Mouse (Mus musculus): Measurements from ENCODE around the gene Susd1. TPM values are rescaled to one million over a fixed set of nuclear protein-coding genes. Genes with fewer than 3 reads are reported as not detected.

Gene Susd1
- polyA plus RNA-seq, 1 experiment from 2014 or later = 2.1 TPM

- Histone ChIP-seq H3K27me3 (replicated peaks; ENCODE audit: control insufficient read depth, insufficient read depth, low read length) (no peaks in the 10 kb centered on the region), H3K4me1 (ENCODE audit: control insufficient read depth, insufficient read depth, low read length) (peaks cover 5% of the 10 kb centered on the region; the same call in 1 of the 2 replicates), H3K4me2 (ENCODE audit: low read depth, low read length) (peak overlapping the region; percentile 36), H3K9ac (ENCODE audit: low read depth, low read length) (no peak overlapping the region), H3K27ac (replicated peaks; ENCODE audit: low read depth, low read length) (no peak overlapping the region), H3K36me3 (ENCODE audit: control insufficient read depth, insufficient read depth, low read length) (no peaks in the 10 kb centered on the region), H3K4me3 (ENCODE audit: low read depth, low read length) (no peak overlapping the region), H3K9me3 (ENCODE audit: control insufficient read depth, low read length) (no peaks in the 10 kb centered on the region)
- ATAC-seq (ENCODE audit: low read depth) (peak; percentile 63; the same call in 1 of the 2 replicates), DNase-seq (ENCODE audit: low spot score) (no peak)
- WGBS = 20% methylated on average over 12 of the region's 12 CpGs
Observed at GRCm38 (mm10) chr4:59382131-59382530, 56.3 kb downstream of the Susd1 start.

GRCm38 (mm10) chr4:59381007-59381743 is 57.3 kb downstream of the Susd1 start:
- no peaks in the 10 kb centered on the region for H3K36me3 ChIP-seq (ENCODE audit: control insufficient read depth, insufficient read depth, low read length)
- no peak overlapping the region for H3K27ac ChIP-seq (replicated peaks; ENCODE audit: low read depth, low read length)
- no peak overlapping the region for H3K4me3 ChIP-seq (ENCODE audit: low read depth, low read length)
- H3K9me3 ChIP-seq (ENCODE audit: control insufficient read depth, low read length) = no peaks in the 10 kb centered on the region
- H3K9ac ChIP-seq (ENCODE audit: low read depth, low read length) = no peak overlapping the region
- H3K4me1 ChIP-seq (ENCODE audit: control insufficient read depth, insufficient read depth, low read length) = peaks cover 5% of the 10 kb centered on the region; the same call in 1 of the 2 replicates
- H3K4me2 ChIP-seq (ENCODE audit: low read depth, low read length) = no peak overlapping the region
- DNase-seq (ENCODE audit: low spot score) (peak; percentile 62), ATAC-seq (ENCODE audit: low read depth) (peak; percentile 62)
- 64% methylated on average over 13 of the region's 13 CpGs for WGBS
- no peaks in the 10 kb centered on the region for H3K27me3 ChIP-seq (replicated peaks; ENCODE audit: control insufficient read depth, insufficient read depth, low read length)

DNA sequence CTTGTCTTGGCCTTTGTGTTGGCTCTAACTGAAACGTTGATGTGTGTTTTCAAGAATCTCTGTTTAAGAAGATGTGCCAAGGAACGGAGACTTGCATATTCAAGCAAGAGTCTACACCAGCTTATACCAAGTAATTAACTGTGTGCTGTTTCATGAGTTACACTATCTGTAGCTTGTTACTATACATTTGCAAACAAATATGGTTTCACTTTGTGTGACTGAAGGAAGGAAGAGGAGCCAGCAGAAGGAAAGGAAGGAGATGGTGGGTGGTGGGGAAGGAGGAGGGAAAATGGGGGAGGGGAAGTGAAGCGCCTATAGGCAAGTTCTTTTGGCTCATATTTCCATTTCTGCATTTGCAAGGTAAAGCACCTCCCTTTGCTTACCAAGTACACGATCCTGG is 58.0 kb downstream of the Susd1 start:
- Histone ChIP-seq H3K4me3 (ENCODE audit: low read depth, low read length) (no peak overlapping the region), H3K4me2 (ENCODE audit: low read depth, low read length) (no peak overlapping the region), H3K4me1 (ENCODE audit: control insufficient read depth, insufficient read depth, low read length) (peaks cover 5% of the 10 kb centered on the region; the same call in 1 of the 2 replicates), H3K27ac (replicated peaks; ENCODE audit: low read depth, low read length) (no peak overlapping the region), H3K36me3 (ENCODE audit: control insufficient read depth, insufficient read depth, low read length) (no peaks in the 10 kb centered on the region), H3K9me3 (ENCODE audit: control insufficient read depth, low read length) (no peaks in the 10 kb centered on the region), H3K27me3 (replicated peaks; ENCODE audit: control insufficient read depth, insufficient read depth, low read length) (no peaks in the 10 kb centered on the region), H3K9ac (ENCODE audit: low read depth, low read length) (no peak overlapping the region)
- DNase-seq (ENCODE audit: low spot score) = no peak
- no peak for ATAC-seq (ENCODE audit: low read depth)
- WGBS = 64% methylated on average over 4 of the region's 4 CpGs

DNA sequence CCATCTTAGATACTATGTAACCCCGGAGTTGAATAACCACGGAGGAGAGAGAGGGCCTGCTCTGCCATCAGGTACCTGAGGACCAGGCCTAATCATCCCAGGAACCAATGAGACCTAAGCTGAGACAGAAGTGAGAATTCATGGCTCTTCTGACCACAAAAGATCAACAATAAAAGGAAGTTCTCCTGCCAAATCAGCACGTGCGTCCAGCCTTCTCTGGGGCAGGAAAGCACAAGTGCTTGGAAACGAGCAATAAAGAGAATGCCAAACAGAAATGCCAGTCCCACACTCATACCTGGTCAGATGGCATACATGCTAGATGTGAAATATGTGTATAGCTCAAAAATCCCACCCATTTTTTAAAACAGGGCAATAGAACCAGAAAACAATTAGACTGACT is 58.6 kb downstream of the Susd1 start:
- H3K4me1 ChIP-seq (ENCODE audit: control insufficient read depth, insufficient read depth, low read length) = peaks cover 5% of the 10 kb centered on the region; the same call in 1 of the 2 replicates
- DNase-seq (ENCODE audit: low spot score) (no peak), ATAC-seq (ENCODE audit: low read depth) (no peak)
- no peak overlapping the region for H3K4me2 ChIP-seq (ENCODE audit: low read depth, low read length)
- 83% methylated on average over 5 of the region's 5 CpGs for WGBS
- H3K9me3 ChIP-seq (ENCODE audit: control insufficient read depth, low read length) = no peaks in the 10 kb centered on the region
- no peak overlapping the region for H3K27ac ChIP-seq (replicated peaks; ENCODE audit: low read depth, low read length)
- no peaks in the 10 kb centered on the region for H3K36me3 ChIP-seq (ENCODE audit: control insufficient read depth, insufficient read depth, low read length)
- no peaks in the 10 kb centered on the region for H3K27me3 ChIP-seq (replicated peaks; ENCODE audit: control insufficient read depth, insufficient read depth, low read length)
- no peak overlapping the region for H3K4me3 ChIP-seq (ENCODE audit: low read depth, low read length)
- no peak overlapping the region for H3K9ac ChIP-seq (ENCODE audit: low read depth, low read length)

DNA sequence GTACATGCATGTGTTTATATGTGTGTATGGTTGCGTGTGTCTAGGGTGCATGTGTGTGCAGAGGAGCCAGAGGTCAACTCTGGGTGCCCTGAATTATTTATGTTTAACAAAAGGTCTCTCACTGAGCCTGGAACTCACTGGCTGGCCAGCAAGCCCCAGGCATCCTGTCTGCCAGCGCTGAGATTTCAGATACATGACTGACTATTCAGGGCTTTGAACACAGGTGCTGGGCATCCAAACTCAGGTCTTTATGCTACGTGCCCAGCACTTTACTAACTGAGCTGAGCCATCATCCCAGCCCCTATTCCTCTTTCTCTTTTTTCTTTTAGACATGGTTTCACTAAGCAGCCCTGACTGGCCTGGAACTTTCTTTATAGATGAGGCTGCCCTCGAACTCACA is 59.8 kb downstream of the Susd1 start:
- H3K36me3 ChIP-seq (ENCODE audit: control insufficient read depth, insufficient read depth, low read length) = no peaks in the 10 kb centered on the region
- H3K27ac ChIP-seq (replicated peaks; ENCODE audit: low read depth, low read length) = no peak overlapping the region
- DNase-seq (ENCODE audit: low spot score) (no peak), ATAC-seq (ENCODE audit: low read depth) (no peak)
- H3K4me2 ChIP-seq (ENCODE audit: low read depth, low read length) = no peak overlapping the region
- H3K4me3 ChIP-seq (ENCODE audit: low read depth, low read length) = no peak overlapping the region
- H3K4me1 ChIP-seq (ENCODE audit: control insufficient read depth, insufficient read depth, low read length) = peaks cover 9% of the 10 kb centered on the region; the same call in 1 of the 2 replicates
- no peaks in the 10 kb centered on the region for H3K9me3 ChIP-seq (ENCODE audit: control insufficient read depth, low read length)
- H3K9ac ChIP-seq (ENCODE audit: low read depth, low read length) = no peak overlapping the region
- no peaks in the 10 kb centered on the region for H3K27me3 ChIP-seq (replicated peaks; ENCODE audit: control insufficient read depth, insufficient read depth, low read length)
- 90% methylated on average over 4 of the region's 4 CpGs for WGBS

- H3K36me3 ChIP-seq (ENCODE audit: control insufficient read depth, insufficient read depth, low read length) = no peaks in the 10 kb centered on the region
- 45% methylated on average over 10 of the region's 10 CpGs for WGBS
- no peak overlapping the region for H3K9ac ChIP-seq (ENCODE audit: low read depth, low read length)
- H3K27ac ChIP-seq (replicated peaks; ENCODE audit: low read depth, low read length) = no peak overlapping the region
- DNase-seq (ENCODE audit: low spot score) (no peak), ATAC-seq (ENCODE audit: low read depth) (no peak)
- H3K4me2 ChIP-seq (ENCODE audit: low read depth, low read length) = no peak overlapping the region
- peaks cover 4% of the 10 kb centered on the region for H3K9me3 ChIP-seq (ENCODE audit: control insufficient read depth, low read length)
- peaks cover 9% of the 10 kb centered on the region; the same call in 1 of the 2 replicates for H3K4me1 ChIP-seq (ENCODE audit: control insufficient read depth, insufficient read depth, low read length)
- H3K27me3 ChIP-seq (replicated peaks; ENCODE audit: control insufficient read depth, insufficient read depth, low read length) = no peaks in the 10 kb centered on the region
- H3K4me3 ChIP-seq (ENCODE audit: low read depth, low read length) = no peak overlapping the region
Observed at GRCm38 (mm10) chr4:59374271-59374938, 64.0 kb downstream of the Susd1 start.

DNA sequence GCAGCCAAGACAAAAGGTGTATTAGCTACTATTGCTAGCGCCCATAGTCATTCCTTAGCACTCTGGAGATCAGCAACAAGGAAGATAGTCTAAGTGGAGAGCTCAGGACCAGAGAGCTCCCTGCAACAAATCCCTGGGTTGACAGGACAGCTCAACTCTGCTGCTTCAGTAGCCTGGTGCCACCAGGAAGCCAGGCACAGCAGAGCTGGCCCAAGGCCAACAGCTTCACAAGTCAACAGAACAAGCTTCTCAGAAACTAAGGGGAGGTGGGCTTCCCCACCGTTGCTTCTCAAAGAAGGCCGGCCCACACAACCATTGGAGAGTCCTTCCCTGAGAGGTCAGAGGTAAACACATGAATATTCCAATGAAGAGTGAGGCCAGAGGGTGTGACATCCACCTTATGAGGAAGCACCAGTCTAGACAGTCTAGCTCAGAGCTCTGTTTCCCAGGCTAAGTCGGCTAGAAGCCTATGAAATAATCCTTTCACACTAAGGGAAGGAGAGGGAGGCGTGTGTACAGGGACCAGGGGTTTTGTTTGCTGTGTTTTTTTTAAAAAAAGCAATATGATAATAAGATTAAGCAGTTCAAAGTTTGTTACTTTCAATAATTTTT is 65.8 kb downstream of the Susd1 start:
- ATAC-seq (ENCODE audit: low read depth) (no peak), DNase-seq (ENCODE audit: low spot score) (no peak)
- WGBS = 67% methylated on average over 5 of the region's 5 CpGs
- H3K36me3 ChIP-seq (ENCODE audit: control insufficient read depth, insufficient read depth, low read length) = no peaks in the 10 kb centered on the region
- H3K27ac ChIP-seq (replicated peaks; ENCODE audit: low read depth, low read length) = no peak overlapping the region
- H3K4me2 ChIP-seq (ENCODE audit: low read depth, low read length) = no peak overlapping the region
- no peak overlapping the region for H3K4me3 ChIP-seq (ENCODE audit: low read depth, low read length)
- no peaks in the 10 kb centered on the region for H3K27me3 ChIP-seq (replicated peaks; ENCODE audit: control insufficient read depth, insufficient read depth, low read length)
- H3K4me1 ChIP-seq (ENCODE audit: control insufficient read depth, insufficient read depth, low read length) = peaks cover 9% of the 10 kb centered on the region; the same call in 1 of the 2 replicates
- peaks cover 4% of the 10 kb centered on the region for H3K9me3 ChIP-seq (ENCODE audit: control insufficient read depth, low read length)
- H3K9ac ChIP-seq (ENCODE audit: low read depth, low read length) = no peak overlapping the region

GRCm38 (mm10) chr4:59371910-59372309 is 66.5 kb downstream of the Susd1 start:
- no peak for ATAC-seq (ENCODE audit: low read depth)
- WGBS = 80% methylated on average over 5 of the region's 5 CpGs

More at GRCm38 (mm10) chr4:59371910-59372309, 66.5 kb downstream of the Susd1 start:
- H3K4me2 ChIP-seq (ENCODE audit: low read depth, low read length) = no peak overlapping the region
- DNase-seq (ENCODE audit: low spot score) = no peak
- H3K9me3 ChIP-seq (ENCODE audit: control insufficient read depth, low read length) = peaks cover 4% of the 10 kb centered on the region
- H3K27me3 ChIP-seq (replicated peaks; ENCODE audit: control insufficient read depth, insufficient read depth, low read length) = no peaks in the 10 kb centered on the region
- H3K4me1 ChIP-seq (ENCODE audit: control insufficient read depth, insufficient read depth, low read length) = peaks cover 9% of the 10 kb centered on the region; the same call in 1 of the 2 replicates
- no peak overlapping the region for H3K27ac ChIP-seq (replicated peaks; ENCODE audit: low read depth, low read length)
- no peaks in the 10 kb centered on the region for H3K36me3 ChIP-seq (ENCODE audit: control insufficient read depth, insufficient read depth, low read length)
- H3K4me3 ChIP-seq (ENCODE audit: low read depth, low read length) = no peak overlapping the region
- H3K9ac ChIP-seq (ENCODE audit: low read depth, low read length) = no peak overlapping the region
